10 mouse cellular contexts compared by ENCODE assay signal in the genomic region with DNA sequence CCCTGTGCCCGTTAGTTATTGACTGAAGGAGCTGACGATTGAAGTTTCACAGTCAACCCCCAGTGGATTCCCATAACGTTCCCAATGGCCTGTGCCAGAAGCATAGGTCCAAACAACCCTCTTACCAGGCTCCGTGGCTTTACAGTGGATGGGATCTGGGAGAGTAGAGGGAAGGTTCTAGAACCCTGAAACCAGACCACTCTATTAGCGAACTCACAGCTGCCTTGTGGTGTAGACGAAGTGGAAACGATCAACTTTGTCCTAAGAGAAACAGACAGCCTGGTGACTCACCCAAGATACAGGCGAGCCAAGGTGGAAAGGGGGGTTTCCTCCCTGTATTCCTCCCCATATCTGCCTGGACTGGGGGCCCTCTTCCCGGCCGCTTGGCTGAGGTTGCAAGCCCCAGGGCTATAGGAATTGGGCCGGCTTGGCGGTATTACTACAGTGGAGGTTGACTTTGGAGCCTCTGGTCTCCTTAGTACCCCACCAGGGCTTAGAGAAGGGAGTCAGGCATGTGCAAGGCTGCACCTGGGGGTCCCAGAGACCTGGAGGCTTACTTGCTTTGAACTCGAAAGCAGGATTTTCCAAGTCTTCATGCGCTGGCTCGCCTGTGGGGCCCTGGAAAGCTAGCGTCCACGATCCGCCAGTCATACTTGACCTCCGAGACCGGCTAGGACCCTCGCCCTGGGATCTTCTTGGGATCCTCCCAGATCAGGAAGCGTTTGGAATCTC. TPM values are rescaled to one million over a fixed set of nuclear protein-coding genes. Genes with fewer than 3 reads are reported as not detected.
A peak's percentile ranks its signal among the peaks of the same experiment; 100 is the strongest.
DNase-seq lines count a peak whose midpoint lies in the region; ATAC-seq and TF ChIP-seq lines count a peak whose summit lies in the region.
"Had no signal": no experiment of that assay in that cellular context is flagged by ENCODE, and none has a peak within 500 bp of the region (broad histone marks: within the 10 kb centered on the region; RNA-seq: fewer than 3 reads in every experiment).

No protein-coding gene starts in this region.

- H3K27ac ChIP-seq in heart, postnatal 0 days (ENCODE audit: low read depth): no peak overlapping the region
- no peak overlapping the region for H3K27ac ChIP-seq in embryonic facial prominence, embryonic 14.5 days (replicated peaks; ENCODE audit: low read depth, low read length)
- H3K27ac ChIP-seq in limb, embryonic 10.5 days: no peak overlapping the region
- H3K27ac ChIP-seq in neural tube, embryonic 11.5 days (ENCODE audit: low read depth, low read length): no peak overlapping the region

- no peak for ATAC-seq in heart, postnatal 0 days (ENCODE audit: insufficient read depth, low read depth)
- no peak for ATAC-seq in embryonic facial prominence, embryonic 14.5 days (ENCODE audit: low read depth)
- no peak for ATAC-seq in neural tube, embryonic 11.5 days (ENCODE audit: insufficient read depth, low FRiP score, low TSS enrichment)
- no peak for ATAC-seq in erythroid progenitor cell, adult 5-6 weeks (replicated peaks; ENCODE audit: low FRiP score, poor library complexity, severe bottlenecking)

- H3K4me1 ChIP-seq in heart, postnatal 0 days (ENCODE audit: control insufficient read depth, insufficient read depth): peaks cover 26% of the 10 kb centered on the region
- H3K4me1 ChIP-seq in embryonic facial prominence, embryonic 14.5 days (ENCODE audit: control insufficient read depth, insufficient read depth, low read length): peaks cover 5% of the 10 kb centered on the region; the same call in 1 of the 2 replicates
- peaks cover 49% of the 10 kb centered on the region for H3K4me1 ChIP-seq in limb, embryonic 10.5 days
- peaks cover 25% of the 10 kb centered on the region for H3K4me1 ChIP-seq in neural tube, embryonic 11.5 days (ENCODE audit: control insufficient read depth, insufficient read depth, low read length)

- peaks cover 99% of the 10 kb centered on the region for H3K27me3 ChIP-seq in heart, postnatal 0 days (ENCODE audit: control insufficient read depth, insufficient read depth, low read length)
- peaks cover 95% of the 10 kb centered on the region for H3K27me3 ChIP-seq in embryonic facial prominence, embryonic 14.5 days (replicated peaks; ENCODE audit: control insufficient read depth, insufficient read depth, low read length)
- H3K27me3 ChIP-seq in limb, embryonic 10.5 days (ENCODE audit: low read depth, poor library complexity, severe bottlenecking): peaks cover 100% of the 10 kb centered on the region
- peaks cover 97% of the 10 kb centered on the region for H3K27me3 ChIP-seq in neural tube, embryonic 11.5 days (ENCODE audit: control insufficient read depth, insufficient read depth, low read length)
- H3K27me3 ChIP-seq: CH12.LX had no signal

- peak overlapping the region; percentile 46 for H3K4me3 ChIP-seq in heart, postnatal 0 days (ENCODE audit: low read depth, low read length)
- peak overlapping the region; percentile 39 for H3K4me3 ChIP-seq in embryonic facial prominence, embryonic 14.5 days (ENCODE audit: low read depth, low read length)
- peak overlapping the region; percentile 45 for H3K4me3 ChIP-seq in limb, embryonic 10.5 days
- H3K4me3 ChIP-seq in neural tube, embryonic 11.5 days (ENCODE audit: low read depth, low read length): peak overlapping the region; percentile 28; the same call in 1 of the 2 replicates

- no peaks in the 10 kb centered on the region for H3K36me3 ChIP-seq in heart, postnatal 0 days (replicated peaks; ENCODE audit: control insufficient read depth, insufficient read depth, low read length)
- no peaks in the 10 kb centered on the region for H3K36me3 ChIP-seq in embryonic facial prominence, embryonic 14.5 days (ENCODE audit: control insufficient read depth, insufficient read depth, low read length)
- no peaks in the 10 kb centered on the region for H3K36me3 ChIP-seq in limb, embryonic 10.5 days
- H3K36me3 ChIP-seq in neural tube, embryonic 11.5 days (ENCODE audit: control insufficient read depth, insufficient read depth, low read length): no peaks in the 10 kb centered on the region

- H3K9me3 ChIP-seq in heart, postnatal 0 days (replicated peaks; ENCODE audit: control insufficient read depth, low read length): no peaks in the 10 kb centered on the region
- no peaks in the 10 kb centered on the region for H3K9me3 ChIP-seq in embryonic facial prominence, embryonic 14.5 days (ENCODE audit: control insufficient read depth, low read length)
- H3K9me3 ChIP-seq in limb, embryonic 10.5 days (replicated peaks): no peaks in the 10 kb centered on the region
- H3K9me3 ChIP-seq in neural tube, embryonic 11.5 days (ENCODE audit: control insufficient read depth, low read length): no peaks in the 10 kb centered on the region

- TF ChIP-seq EP300 in heart, postnatal 0 days (IDR thresholded peaks at IDR 0.05; ENCODE audit: low read depth): no peak

- 4% methylated on average over 22 of the region's 22 CpGs for WGBS in heart, postnatal 0 days
- WGBS in embryonic facial prominence, embryonic 14.5 days: 4% methylated on average over 22 of the region's 22 CpGs
- WGBS in limb, embryonic 10.5 days: 3% methylated on average over 22 of the region's 22 CpGs
- 3% methylated on average over 22 of the region's 22 CpGs for WGBS in neural tube, embryonic 11.5 days

- TF ChIP-seq CTCF in heart, postnatal 0 days (IDR thresholded peaks at IDR 0.05; ENCODE audit: low read depth): no peak

- DNase-seq in heart, postnatal 0 days (ENCODE audit: low spot score): no peak
- no peak for DNase-seq in heart, adult 8-10 months (ENCODE audit: low spot score)
- DNase-seq in embryonic facial prominence, embryonic 14.5 days (ENCODE audit: low spot score): no peak
- DNase-seq in limb, embryonic 10.5 days (ENCODE audit: low spot score): peak; percentile 57
- no peak for DNase-seq in neural tube, embryonic 11.5 days (ENCODE audit: low spot score)
- no peak for DNase-seq in gastrocnemius, postnatal 10 days
- no peak for DNase-seq in thymus, postnatal 25 days

- H3K4me2 ChIP-seq in heart, postnatal 0 days (ENCODE audit: low read depth, low read length): peak overlapping the region; percentile 67
- H3K4me2 ChIP-seq in embryonic facial prominence, embryonic 14.5 days (ENCODE audit: low read depth, low read length): peak overlapping the region; percentile 66
- H3K4me2 ChIP-seq in neural tube, embryonic 11.5 days (ENCODE audit: low read depth): peak overlapping the region; percentile 52

- no peak overlapping the region for H3K9ac ChIP-seq in heart, postnatal 0 days (replicated peaks; ENCODE audit: low read depth, low read length)
- H3K9ac ChIP-seq in embryonic facial prominence, embryonic 14.5 days (ENCODE audit: low read depth, low read length): no peak overlapping the region
- no peak overlapping the region for H3K9ac ChIP-seq in neural tube, embryonic 11.5 days (ENCODE audit: low read length)

RNA-seq across cellular contexts. Expression of a gene that starts 0.8 kb away (rescaled TPM):
- total RNA-seq in heart, postnatal 0 days (2014; rRNA removed; ENCODE audit: low replicate concordance): 0.08 and 0.46 TPM in 2 replicates
- 1.3 and 1.6 TPM in 2 replicates for polyA plus RNA-seq in heart, postnatal 0 days (2015; fragmentation: Nextera tagmentation; extraction: Ambion mirVana)
- total RNA-seq in heart, adult 8-10 months (2022): under 1 TPM in 2 of 4 experiments, not detected in 2; 0.14 to 0.25 TPM
- polyA plus RNA-seq in embryonic facial prominence, embryonic 14.5 days (2014; fragmentation: Nextera tagmentation; extraction: Ambion mirVana): 6.8 and 8.1 TPM in 2 replicates
- 3.6 and 4.2 TPM in 2 replicates for polyA plus RNA-seq in limb, embryonic 10.5 days (2016; fragmentation: Nextera tagmentation; extraction: Ambion mirVana)
- polyA plus RNA-seq in neural tube, embryonic 11.5 days (2014; fragmentation: Nextera tagmentation; extraction: Ambion mirVana): 2.3 and 4.0 TPM in 2 replicates
- 1.3 TPM in 1 of 2 replicates, not detected in the other for total RNA-seq in erythroid progenitor cell, adult 5-6 weeks (2015; ENCODE audit: low replicate concordance)
- total RNA-seq in erythroid progenitor cell, adult 5-6 weeks (2017; ENCODE audit: low replicate concordance): not detected in 2 replicates
- total RNA-seq in gastrocnemius, postnatal 10 days (2021): under 1 TPM; 0.52 TPM

RNA-seq across cellular contexts. Expression of a gene that starts 11.4 kb away (rescaled TPM):
- total RNA-seq in heart, postnatal 0 days (2014; rRNA removed; ENCODE audit: low replicate concordance): not detected in 2 replicates
- polyA plus RNA-seq in heart, postnatal 0 days (2015; fragmentation: Nextera tagmentation; extraction: Ambion mirVana): not detected in 2 replicates
- not detected for total RNA-seq in heart, adult 8-10 months (2022)
- 0.85 and 1.8 TPM in 2 replicates for polyA plus RNA-seq in embryonic facial prominence, embryonic 14.5 days (2014; fragmentation: Nextera tagmentation; extraction: Ambion mirVana)
- 0.49 TPM in 1 of 2 replicates, not detected in the other for polyA plus RNA-seq in limb, embryonic 10.5 days (2016; fragmentation: Nextera tagmentation; extraction: Ambion mirVana)
- not detected in 2 replicates for polyA plus RNA-seq in neural tube, embryonic 11.5 days (2014; fragmentation: Nextera tagmentation; extraction: Ambion mirVana)
- not detected in 2 replicates for total RNA-seq in erythroid progenitor cell, adult 5-6 weeks (2015; ENCODE audit: low replicate concordance)
- total RNA-seq in erythroid progenitor cell, adult 5-6 weeks (2017; ENCODE audit: low replicate concordance): not detected in 2 replicates
- total RNA-seq in gastrocnemius, postnatal 10 days (2021): under 1 TPM in 1 of 2 experiments, not detected in 1; 0.20 TPM
- total RNA-seq: CH12.LX had no signal
- polyA plus RNA-seq: brain, embryonic 14.5 days had no signal
